Mouse (Mus musculus): ENCODE measurements around the gene Rpl37. TPM values are rescaled to one million over a fixed set of nuclear protein-coding genes. Genes with fewer than 3 reads are reported as not detected.

The Rpl37 gene
- 100 to 1,000 TPM; 429 to 443 TPM for total RNA-seq (2021)
- polyA plus RNA-seq (2012; rRNA removed) = 119 and 130 TPM in 2 replicates
- long read RNA-seq, transcript Rpl37-201 (4 exons, 835 nt) = major isoform, 210 of 222 reads
- long read RNA-seq, partial matches to known transcripts = 9 of 222 reads
- long read RNA-seq, other reads (novel, unspliced or antisense) = 1 of 222 reads

DNA sequence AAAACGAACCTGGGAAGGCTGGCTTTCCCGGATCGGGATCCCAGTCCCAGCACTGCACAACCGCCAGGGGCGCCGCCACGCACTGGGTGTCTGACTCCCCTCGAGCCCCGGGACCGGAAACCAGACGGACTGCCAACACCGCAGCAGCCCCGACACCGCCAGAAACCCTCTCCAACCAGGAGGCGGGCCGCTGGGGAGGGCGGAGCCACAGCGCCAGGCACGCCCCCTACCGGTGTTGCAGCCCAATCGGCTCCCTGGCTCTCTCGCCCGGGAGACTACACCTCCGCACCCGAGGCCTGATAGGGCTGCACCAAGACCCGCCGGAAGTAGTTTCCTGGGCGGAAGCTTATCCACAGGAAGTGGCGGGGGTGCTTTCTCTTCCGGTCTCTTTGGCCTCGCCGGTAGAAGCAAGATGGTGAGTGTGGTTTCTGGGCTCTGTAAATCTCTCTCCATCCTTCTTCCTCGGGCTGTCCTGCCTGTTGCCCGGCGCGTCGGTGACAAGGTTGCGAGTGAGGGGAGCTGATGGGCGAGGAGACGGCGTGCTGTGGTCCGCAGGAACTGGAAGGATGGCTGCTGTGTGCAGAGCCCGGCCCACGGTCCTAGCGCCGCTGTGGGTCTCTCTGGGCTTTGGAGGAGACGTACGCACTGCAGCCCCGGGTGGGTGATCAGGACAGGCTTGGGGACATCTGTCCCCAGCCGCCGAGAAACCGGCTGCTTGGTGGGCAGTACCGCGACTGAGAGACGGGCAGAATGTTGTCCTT, at the start of gene Rpl37:
TSS of gene Rpl37 (plus strand) at position 376 of the 761 bp plus-strand sequence.
- peak; percentile 100 for DNase-seq

GRCm38 (mm10) chr15:5068801-5069518, 47.5 kb upstream of the Rpl37 start:
- DNase-seq = peak; percentile 5

GRCm38 (mm10) chr15:5081235-5081634, 35.2 kb upstream of the Rpl37 start:
- no peak for DNase-seq

DNA sequence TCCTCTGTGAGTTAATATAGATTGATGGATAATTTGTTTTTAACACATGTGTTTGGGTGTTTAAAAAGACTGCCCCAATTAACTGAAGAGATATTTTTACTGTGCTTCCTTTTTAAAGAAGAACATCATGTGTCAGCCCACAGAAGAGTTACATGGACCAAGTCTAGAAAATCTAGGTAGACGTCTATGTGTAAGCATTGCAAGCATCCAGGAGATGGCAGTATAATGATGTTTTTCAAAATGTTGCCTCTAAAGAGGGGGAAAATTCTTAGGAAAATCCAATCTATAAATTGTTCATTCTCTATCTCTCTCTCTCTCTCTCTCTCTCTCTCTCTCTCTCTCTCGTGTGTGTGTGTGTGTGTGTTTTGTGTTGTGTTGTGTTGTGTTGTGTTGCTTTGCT, 30.3 kb upstream of the Rpl37 start:
- DNase-seq = no peak

- DNase-seq = no peak
Observed at GRCm38 (mm10) chr15:5088850-5089608, 27.4 kb upstream of the Rpl37 start.

DNA sequence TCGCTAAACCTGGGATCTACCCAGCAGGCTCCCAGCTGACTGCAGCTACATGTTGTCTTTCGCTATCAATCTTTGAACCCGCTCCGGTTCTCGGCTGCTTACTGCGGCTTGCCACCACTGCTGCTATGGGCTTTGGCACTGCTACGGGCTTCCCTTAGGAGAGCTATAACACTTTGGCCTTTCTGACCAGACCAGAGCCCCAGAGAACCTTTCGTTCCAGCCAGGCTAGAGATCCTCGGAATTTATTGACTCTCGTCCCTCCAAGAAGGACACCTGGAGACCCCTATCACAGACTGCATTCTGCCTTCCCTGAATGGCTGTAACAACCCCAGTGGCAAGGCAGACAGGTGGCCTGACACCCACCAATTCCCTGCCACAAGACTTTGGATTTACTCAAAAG, 26.3 kb upstream of the Rpl37 start:
- DNase-seq = no peak

GRCm38 (mm10) chr15:5095534-5096301, 20.7 kb upstream of the Rpl37 start:
- no peak for DNase-seq

- DNase-seq = no peak
Observed at GRCm38 (mm10) chr15:5097376-5097775, 19.1 kb upstream of the Rpl37 start.

- no peak for DNase-seq
Observed at GRCm38 (mm10) chr15:5102312-5102711, 14.1 kb upstream of the Rpl37 start.

DNA sequence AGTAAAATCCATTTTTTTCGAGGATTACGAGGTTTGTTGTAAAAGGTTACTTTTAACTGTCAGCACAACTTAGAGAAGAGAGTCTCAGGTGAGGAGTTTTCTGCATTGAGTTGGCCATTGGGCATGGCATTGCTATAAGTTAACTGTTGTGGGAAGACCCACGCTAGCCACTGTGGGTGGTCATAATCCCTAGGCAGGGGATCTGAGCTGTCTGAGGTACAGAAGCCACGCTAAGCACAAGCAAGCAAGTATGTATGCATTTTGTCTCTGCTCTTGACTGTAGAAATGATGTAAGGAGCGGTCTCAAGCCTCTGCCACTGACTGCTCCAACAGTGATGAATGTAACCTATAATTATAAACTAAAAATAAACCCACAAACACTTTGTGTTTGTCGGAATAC, 10.6 kb upstream of the Rpl37 start:
- no peak for DNase-seq

DNA sequence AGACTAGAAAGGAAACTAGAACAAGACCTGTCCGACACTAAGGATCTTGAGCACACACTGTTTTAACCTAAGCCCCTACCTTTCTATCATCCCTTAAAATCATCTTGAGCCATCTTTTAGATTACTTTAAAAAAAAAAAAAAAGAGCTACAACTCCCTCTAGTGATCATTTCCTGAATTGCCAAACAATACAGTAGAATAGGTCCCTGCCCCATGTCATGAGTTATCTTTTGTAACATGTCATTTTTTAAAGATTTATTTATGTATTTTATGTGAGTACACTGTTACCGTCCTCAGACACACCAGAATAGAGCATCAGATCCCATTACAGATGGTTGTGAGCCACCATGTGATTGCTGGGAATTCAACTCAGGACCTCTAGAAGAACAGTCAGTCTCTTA, 10.2 kb upstream of the Rpl37 start:
- no peak for DNase-seq

GRCm38 (mm10) chr15:5107686-5108654, 8.5 kb upstream of the Rpl37 start, which contains the start of gene Card6:
Gene Card6, minus strand, starts transcription at chr15:5108539.
- DNase-seq = no peak

DNA sequence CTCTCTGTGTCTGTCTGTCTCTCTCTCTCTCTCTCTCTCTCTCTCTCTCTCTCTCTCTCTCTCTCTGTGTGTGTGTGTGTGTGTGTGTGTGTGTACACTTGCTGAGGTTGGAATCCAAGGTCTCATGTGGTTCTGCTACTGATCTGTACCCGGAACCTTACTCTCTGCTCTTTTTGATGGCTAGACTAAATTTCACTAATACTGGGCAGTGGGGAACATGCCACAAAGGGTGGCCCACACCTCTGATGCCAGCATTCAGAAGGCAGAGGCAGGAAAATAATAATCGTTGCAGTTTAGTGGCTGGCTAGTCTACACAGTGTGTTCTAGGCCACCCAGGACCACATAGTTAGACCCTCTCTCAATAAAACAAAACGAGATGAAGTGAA, 7.8 kb upstream of the Rpl37 start:
- DNase-seq = no peak

DNA sequence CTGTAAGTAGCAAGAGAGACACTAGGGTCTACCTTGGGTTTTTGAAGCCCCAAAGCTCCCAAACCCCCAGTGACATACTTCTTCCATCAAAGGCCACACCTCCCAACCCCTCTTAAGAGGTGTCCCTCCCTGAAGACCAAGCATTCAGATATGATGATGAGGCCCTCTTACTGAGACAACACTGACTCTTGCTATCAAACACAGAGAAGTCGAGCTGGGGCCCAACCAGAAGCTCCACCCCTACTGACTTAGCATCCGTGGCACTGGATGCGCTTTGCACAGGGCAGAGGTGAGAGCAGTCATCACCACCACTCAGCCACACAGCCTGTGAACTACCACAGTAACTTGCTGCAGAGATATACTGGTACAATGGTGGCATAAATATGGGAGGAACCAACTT, 3.8 kb upstream of the Rpl37 start:
- DNase-seq = no peak

DNA sequence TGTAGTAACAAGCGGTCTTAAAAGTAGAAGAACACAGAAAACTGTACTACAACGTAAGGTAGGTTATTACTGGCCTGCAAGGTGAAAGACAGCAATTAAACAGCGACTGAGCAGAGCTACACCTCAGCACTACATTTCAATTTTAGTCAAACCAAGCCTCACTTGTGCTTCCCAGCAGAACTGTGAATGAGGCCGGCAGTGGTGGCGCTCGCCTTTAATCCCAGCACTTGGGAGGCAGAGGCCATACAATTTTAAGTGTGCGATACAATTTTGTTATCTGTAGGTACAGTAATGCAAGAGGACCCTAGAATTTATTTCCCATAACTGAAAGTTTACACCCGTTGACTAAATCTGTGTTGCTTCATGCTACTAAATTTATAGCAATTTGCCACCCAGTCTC, 1.3 kb upstream of the Rpl37 start:
- DNase-seq = no peak

- DNase-seq = peak; percentile 43
Observed at GRCm38 (mm10) chr15:5117031-5117601, 671 bp downstream of the Rpl37 start.

DNA sequence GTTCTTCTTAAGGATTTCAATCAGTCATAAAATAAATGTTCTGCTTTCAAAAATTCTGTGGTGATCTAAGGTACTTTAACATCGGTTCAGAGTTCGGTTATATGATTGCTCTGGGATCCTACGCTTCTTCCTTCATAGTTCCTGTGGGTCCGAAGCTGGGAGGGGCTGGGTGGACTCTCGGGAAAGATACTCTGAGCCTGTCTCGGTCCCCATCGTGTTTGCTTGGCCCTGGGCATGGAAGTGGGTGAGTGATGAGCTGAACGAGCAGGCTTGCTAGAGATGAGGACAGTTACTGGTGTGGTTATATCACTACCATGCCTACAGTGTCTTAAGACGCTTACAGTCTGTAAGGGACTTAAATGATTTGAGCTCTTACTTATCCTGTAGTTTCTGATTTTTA, 2.2 kb downstream of the Rpl37 start:
- no peak for DNase-seq

DNA sequence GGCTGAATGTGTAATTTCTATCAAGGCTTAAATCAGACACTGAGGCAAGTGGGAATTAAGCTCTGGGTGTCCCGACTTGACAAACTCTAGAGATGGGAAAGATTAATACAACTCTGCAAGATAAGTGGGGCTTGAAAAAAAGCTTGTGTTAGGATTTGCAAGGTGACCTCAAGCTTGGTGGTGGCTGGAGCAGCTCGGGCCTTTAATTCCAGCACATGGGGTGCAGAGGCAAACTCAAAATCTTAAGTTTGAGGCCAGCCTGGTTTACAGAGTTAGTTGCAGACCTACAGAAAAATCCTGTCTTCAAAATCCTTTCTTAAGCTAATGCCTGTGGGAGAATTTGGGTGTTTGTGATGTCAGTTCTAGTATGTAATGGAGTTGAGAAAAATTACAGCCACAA, 2.7 kb downstream of the Rpl37 start:
- DNase-seq = no peak

DNA sequence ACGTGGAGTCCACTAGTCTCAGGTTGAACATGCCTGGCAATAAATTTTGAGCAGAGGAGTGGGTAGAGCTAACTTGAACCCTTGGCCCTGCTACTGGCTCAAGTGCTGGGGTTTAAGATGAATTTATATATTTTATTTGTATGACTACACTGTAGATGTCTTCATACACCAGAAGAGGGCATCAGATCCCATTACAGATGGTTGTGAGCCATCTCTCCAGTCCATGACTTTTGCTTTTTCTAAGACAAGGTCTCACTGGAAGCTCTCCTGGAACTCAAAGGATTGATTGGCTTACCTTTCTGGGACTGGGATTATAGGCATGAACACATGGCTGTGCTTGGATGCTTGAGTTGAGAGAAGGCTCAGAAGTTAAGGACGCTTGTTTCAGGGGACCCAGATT, 3.3 kb downstream of the Rpl37 start:
- no peak for DNase-seq
